Mouse (Mus musculus): Measurements from ENCODE around the gene Mrps31. TPM values are rescaled to one million over a fixed set of nuclear protein-coding genes. Genes with fewer than 3 reads are reported as not detected.

Mrps31 gene
- total RNA-seq (2023) = 1 to 10 TPM; 6.2 to 8.3 TPM

DNA sequence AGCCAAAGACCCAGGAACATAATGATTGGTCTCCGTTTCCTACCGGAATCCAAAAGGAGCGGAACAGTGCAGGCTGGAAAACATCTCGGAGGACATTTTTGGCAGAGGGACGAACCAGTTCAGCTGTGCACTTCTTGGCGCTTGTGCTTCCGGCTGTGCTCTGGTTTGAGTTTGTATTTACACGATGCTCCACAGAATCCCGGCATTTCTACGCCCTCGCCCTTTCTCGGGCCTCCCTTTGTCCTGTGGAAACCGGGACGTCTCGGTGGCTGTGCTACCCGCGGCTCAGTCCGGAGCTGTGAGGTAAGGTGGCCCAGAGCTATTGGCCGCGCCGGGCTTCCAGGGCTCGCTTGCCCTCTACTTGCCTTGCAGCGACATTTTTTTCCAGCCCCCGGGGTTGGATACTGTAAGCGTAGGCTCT is at the start of gene Mrps31:
Mrps31 (plus strand) TSS at position 80 of the 421 bp plus-strand sequence.

DNA sequence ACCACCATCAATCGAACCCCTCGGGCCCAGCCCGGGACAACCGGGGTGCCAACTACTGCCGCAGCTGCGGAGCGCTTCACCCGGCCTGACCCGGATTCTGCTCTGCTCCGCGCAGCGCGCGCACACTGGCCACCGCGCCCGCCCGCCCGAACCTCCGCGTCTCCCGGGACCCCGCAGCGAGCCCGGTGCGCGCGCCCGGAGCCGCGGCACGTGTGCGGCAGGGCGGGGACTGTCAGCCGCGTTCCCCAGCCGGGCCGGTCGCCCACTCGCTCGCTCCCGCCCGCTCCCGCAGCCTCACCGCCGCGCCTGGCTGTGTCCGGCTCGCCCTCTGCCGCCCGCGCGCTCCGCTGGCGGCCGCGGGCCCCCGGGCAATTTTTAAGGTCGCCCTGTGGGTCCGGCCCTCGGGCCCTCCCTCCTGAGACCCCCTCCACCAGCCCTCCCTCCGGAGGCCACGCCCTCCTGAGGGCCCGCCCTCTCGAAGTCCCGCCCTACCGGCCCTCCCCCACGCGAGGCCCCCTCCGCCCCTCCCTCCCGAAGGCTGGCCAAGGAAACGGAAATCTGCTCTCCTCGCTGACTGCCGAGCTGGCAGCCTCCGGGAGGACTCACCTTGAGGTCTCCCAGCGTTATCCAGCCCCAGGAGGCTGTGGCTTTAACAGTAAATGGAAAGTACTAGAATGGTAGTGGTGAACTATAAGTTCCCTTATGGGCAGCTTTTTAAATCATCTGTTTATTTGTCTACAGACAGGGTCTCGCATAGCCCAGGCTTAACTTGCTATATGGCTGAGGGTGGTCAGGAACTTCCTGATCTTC is 12.8 kb upstream of the Mrps31 start, which contains the start of gene Slc25a15:
Slc25a15 (minus strand) TSS at position 456 of the 810 bp plus-strand sequence.

Other genes starting within 250 kb of the Mrps31 start
- 1 to 10 TPM; 1.0 to 1.1 TPM for gene Nek3, start 244.9 kb upstream of the Mrps31 start, total RNA-seq (2023)
- 10 to 100 TPM; 20.3 to 25.3 TPM for gene Ckap2, start 225.5 kb upstream of the Mrps31 start, total RNA-seq (2023)
- 10 to 100 TPM; 20.2 to 23.3 TPM for gene Vps36, start 218.6 kb upstream of the Mrps31 start, total RNA-seq (2023)
- gene Thsd1, start 184.0 kb upstream of the Mrps31 start, total RNA-seq (2023) = under 1 TPM; 0.46 to 0.55 TPM
- gene Tpte, start 127.9 kb upstream of the Mrps31 start, total RNA-seq (2023) = not detected
- gene Slc25a15, start 12.8 kb upstream of the Mrps31 start, total RNA-seq (2023) = 1 to 10 TPM; 2.1 to 2.2 TPM